Mouse (Mus musculus) kidney, postnatal 0 days (tissue): Measurements from ENCODE around the gene 4931406P16Rik. TPM values are rescaled to one million over a fixed set of nuclear protein-coding genes. Genes with fewer than 3 reads are reported as not detected.

Source experiments
- ATAC-seq: fragments of 200-750 bp; cut with Nextera tagmentation; replicated peaks from 2 replicates; pipeline ENCODE4 v1.8.0; 2017; ENCODE audit warnings: low read depth, moderate number of reproducible peaks, moderate TSS enrichment, moderate library complexity; ENCODE audit not compliant: low FRiP score
- DNase-seq: peaks from one replicate; pipeline ENCODE4 v3.0.0-alpha.2; 2016; ENCODE audit warnings: low spot score
- H3K27ac ChIP-seq: fragments of 300-500 bp; sonication (generic); 2 replicates; pipeline ENCODE4 v1.5.1; 2014; ENCODE audit warnings: mild to moderate bottlenecking
- H3K27me3 ChIP-seq: fragments of 300-500 bp; sonication (generic); 2 replicates; pipeline ENCODE4 v1.6.1; 2014; ENCODE audit warnings: low read length, mixed read lengths; ENCODE audit not compliant: insufficient read depth
- H3K36me3 ChIP-seq: fragments of 300-500 bp; sonication (generic); 2 replicates; pipeline ENCODE4 v1.6.1; 2014; ENCODE audit warnings: low read length, mixed read lengths; ENCODE audit not compliant: insufficient read depth
- H3K4me1 ChIP-seq: fragments of 300-500 bp; sonication (generic); replicated peaks from 2 replicates; pipeline ENCODE4 v1.6.1; 2014; ENCODE audit warnings: antibody characterized with exemption, low read length, mixed read lengths; ENCODE audit not compliant: insufficient read depth
- H3K4me2 ChIP-seq: fragments of 300-500 bp; sonication (generic); 2 replicates; pipeline ENCODE4 v1.6.1; 2014; ENCODE audit warnings: mild to moderate bottlenecking, low read length, moderate library complexity, mixed read lengths
- H3K4me3 ChIP-seq: fragments of 300-500 bp; sonication (generic); replicated peaks from 2 replicates; pipeline ENCODE4 v1.5.1; 2014; ENCODE audit warnings: low read depth, low read length
- H3K9ac ChIP-seq: fragments of 300-500 bp; sonication (generic); 2 replicates; pipeline ENCODE4 v1.6.1; 2014; ENCODE audit warnings: low read depth, low read length
- H3K9me3 ChIP-seq: fragments of 300-500 bp; sonication (generic); replicated peaks from 2 replicates; pipeline ENCODE4 v1.6.1; 2016; ENCODE audit warnings: low read length, inconsistent platforms, mixed read lengths
- CTCF ChIP-seq: IDR thresholded peaks from 2 replicates; pipeline ENCODE4 v1.5.1; 2016; ENCODE audit warnings: antibody characterized with exemption, low read depth, mild to moderate bottlenecking, moderate library complexity
- WGBS: fragments of 180-500 bp; shearing (Covaris S2); extraction: QIAGEN DNeasy Blood & Tissue Kit; methylation state at CpG from one replicate; pipeline ENCODE4 v1.1.7; 2014; 5-methylcytosine and 5-hydroxymethylcytosine counted together
- polyA plus RNA-seq: library from polyadenylated mRNA; unstranded; fragments of >200 nt; fragmentation: Nextera tagmentation; extraction: Ambion mirVana; gene quantifications from 2 replicates; pipeline ENCODE4 v1.2.1, GENCODE M21; 2015

4931406P16Rik gene
- polyA plus RNA-seq, 1 experiment from 2014 or later = 41.2 TPM

- no peak for TF ChIP-seq CTCF
- WGBS = 62% methylated on average over 8 of the region's 8 CpGs
- no peaks in the 10 kb centered on the region for H3K9me3 ChIP-seq
- no peak for DNase-seq
- no peak overlapping the region for H3K4me3 ChIP-seq
- H3K36me3 ChIP-seq = peaks cover 49% of the 10 kb centered on the region
- no peak overlapping the region for H3K9ac ChIP-seq
- no peak for ATAC-seq
- 0 out of 2 replicates have a peak overlapping the region, but pooled peaks have one; percentile 10 for H3K4me2 ChIP-seq
- H3K27ac ChIP-seq = no peak overlapping the region
- H3K27me3 ChIP-seq = no peaks in the 10 kb centered on the region
- H3K4me1 ChIP-seq = peaks cover 14% of the 10 kb centered on the region; the same call in 1 of the 2 replicates
Measured at GRCm38 (mm10) chr7:34226086-34226485, 87.3 kb downstream of the 4931406P16Rik start.

- TF ChIP-seq CTCF = no peak
- Histone ChIP-seq H3K9ac (no peak overlapping the region), H3K4me3 (no peak overlapping the region), H3K9me3 (no peaks in the 10 kb centered on the region), H3K27ac (no peak overlapping the region), H3K27me3 (no peaks in the 10 kb centered on the region), H3K4me2 (no peak overlapping the region), H3K4me1 (peaks cover 11% of the 10 kb centered on the region; the same call in 1 of the 2 replicates), H3K36me3 (peaks cover 61% of the 10 kb centered on the region)
- DNase-seq (no peak), ATAC-seq (no peak)
- WGBS = 86% methylated on average over 6 of the region's 6 CpGs
Measured at GRCm38 (mm10) chr7:34224308-34224707, 89.0 kb downstream of the 4931406P16Rik start.

DNA sequence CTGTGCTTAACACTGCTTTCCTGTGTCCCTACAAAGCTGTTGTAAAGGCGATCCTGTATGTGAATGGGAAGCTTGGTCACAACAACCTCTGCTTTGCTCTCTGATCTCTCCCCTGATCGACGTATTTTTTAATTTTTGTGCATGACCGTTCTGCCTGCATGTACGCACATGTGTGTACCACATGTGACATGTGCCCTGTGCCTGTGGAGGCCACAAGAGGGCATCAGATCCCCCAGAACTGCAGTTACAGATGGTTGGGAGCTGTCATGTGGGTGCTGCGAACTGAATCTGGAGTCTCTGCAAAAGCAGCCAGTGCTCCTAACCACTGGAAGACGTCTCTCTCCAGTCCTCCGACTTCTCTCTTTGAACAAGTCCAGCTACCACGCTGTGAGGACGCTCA, 91.0 kb downstream of the 4931406P16Rik start:
- H3K4me3 ChIP-seq = no peak overlapping the region
- H3K9ac ChIP-seq = no peak overlapping the region
- DNase-seq (no peak), ATAC-seq (no peak)
- H3K9me3 ChIP-seq = no peaks in the 10 kb centered on the region
- H3K4me2 ChIP-seq = no peak overlapping the region
- H3K27ac ChIP-seq = no peak overlapping the region
- WGBS = 95% methylated on average over 10 of the region's 10 CpGs
- TF ChIP-seq CTCF = 0 out of 2 replicates have a peak, but pooled peaks have one; percentile 12
- no peaks in the 10 kb centered on the region for H3K27me3 ChIP-seq
- no peaks in the 10 kb centered on the region for H3K4me1 ChIP-seq
- peaks cover 76% of the 10 kb centered on the region for H3K36me3 ChIP-seq

- no peaks in the 10 kb centered on the region for H3K9me3 ChIP-seq
- H3K36me3 ChIP-seq = peaks cover 78% of the 10 kb centered on the region
- H3K9ac ChIP-seq = no peak overlapping the region
- WGBS = 92% methylated on average over 9 of the region's 9 CpGs
- H3K27ac ChIP-seq = no peak overlapping the region
- no peak overlapping the region for H3K4me3 ChIP-seq
- no peak for TF ChIP-seq CTCF
- H3K4me1 ChIP-seq = no peaks in the 10 kb centered on the region
- ATAC-seq (no peak), DNase-seq (no peak)
- H3K27me3 ChIP-seq = no peaks in the 10 kb centered on the region
- H3K4me2 ChIP-seq = no peak overlapping the region
Measured at GRCm38 (mm10) chr7:34221594-34222250, 91.6 kb downstream of the 4931406P16Rik start.

DNA sequence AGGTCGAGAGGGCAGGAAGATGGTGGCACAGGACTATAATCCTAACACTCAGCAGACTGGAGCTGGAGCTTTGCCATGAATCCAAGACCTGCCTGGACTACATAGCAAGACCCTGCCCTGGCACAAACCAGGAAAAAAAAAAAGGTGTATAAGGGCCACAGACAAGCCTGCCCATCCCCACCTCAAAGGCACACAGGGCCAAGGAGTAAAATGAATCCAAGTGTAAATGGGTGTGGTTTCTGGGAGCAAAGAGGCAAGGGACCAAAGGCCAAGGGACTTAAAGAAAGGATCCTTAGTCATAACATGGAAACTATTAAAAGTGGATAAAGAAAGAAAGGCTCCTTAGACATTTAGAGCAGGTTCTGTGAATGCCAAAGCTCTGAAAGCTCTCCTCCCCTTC, 94.9 kb downstream of the 4931406P16Rik start:
- no peak overlapping the region for H3K9ac ChIP-seq
- DNase-seq = no peak

DNA sequence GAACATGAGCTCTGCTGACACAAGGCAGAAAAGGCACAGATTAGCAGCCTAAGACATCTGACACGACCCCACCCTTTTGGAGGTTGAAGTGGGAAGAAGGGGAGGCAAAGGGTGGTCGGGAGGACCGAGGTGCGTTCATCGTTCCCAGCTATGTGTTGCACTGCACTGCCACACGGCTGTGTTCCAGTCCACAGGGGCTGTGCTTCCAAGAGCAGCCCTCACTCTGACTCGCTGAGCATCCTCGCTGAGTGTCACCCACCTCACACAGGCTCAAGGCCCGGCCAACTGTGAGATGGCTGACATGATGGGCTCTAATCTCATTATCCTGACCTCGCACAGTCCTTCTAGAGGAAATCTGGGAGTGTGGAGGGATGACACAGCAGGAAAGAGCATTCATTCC, 96.9 kb downstream of the 4931406P16Rik start:
- DNase-seq (no peak), ATAC-seq (no peak)
- no peak overlapping the region for H3K9ac ChIP-seq
- H3K36me3 ChIP-seq = peaks cover 77% of the 10 kb centered on the region
- no peaks in the 10 kb centered on the region for H3K9me3 ChIP-seq
- no peaks in the 10 kb centered on the region for H3K27me3 ChIP-seq
- no peaks in the 10 kb centered on the region for H3K4me1 ChIP-seq
- no peak overlapping the region for H3K27ac ChIP-seq
- H3K4me2 ChIP-seq = no peak overlapping the region
- H3K4me3 ChIP-seq = no peak overlapping the region
- WGBS = 86% methylated on average over 10 of the region's 10 CpGs
- TF ChIP-seq CTCF = no peak

More for the DNA sequence above, 94.9 kb downstream of the 4931406P16Rik start:
- Histone ChIP-seq H3K9me3 (no peaks in the 10 kb centered on the region), H3K36me3 (peaks cover 84% of the 10 kb centered on the region), H3K4me1 (no peaks in the 10 kb centered on the region), H3K27ac (no peak overlapping the region), H3K4me3 (no peak overlapping the region), H3K27me3 (no peaks in the 10 kb centered on the region), H3K4me2 (no peak overlapping the region)
- ATAC-seq = no peak
- WGBS = 75% methylated on average over 1 of the region's 1 CpGs
- no peak for TF ChIP-seq CTCF
